Mouse (Mus musculus): Measurements from ENCODE around the gene Hist1h4d.
"Not testable (repeated sequence)": the region's sequence is repeated elsewhere in the genome, so short reads cannot be mapped to it uniquely, and the experiment has no call there.

The Hist1h4d gene

DNA sequence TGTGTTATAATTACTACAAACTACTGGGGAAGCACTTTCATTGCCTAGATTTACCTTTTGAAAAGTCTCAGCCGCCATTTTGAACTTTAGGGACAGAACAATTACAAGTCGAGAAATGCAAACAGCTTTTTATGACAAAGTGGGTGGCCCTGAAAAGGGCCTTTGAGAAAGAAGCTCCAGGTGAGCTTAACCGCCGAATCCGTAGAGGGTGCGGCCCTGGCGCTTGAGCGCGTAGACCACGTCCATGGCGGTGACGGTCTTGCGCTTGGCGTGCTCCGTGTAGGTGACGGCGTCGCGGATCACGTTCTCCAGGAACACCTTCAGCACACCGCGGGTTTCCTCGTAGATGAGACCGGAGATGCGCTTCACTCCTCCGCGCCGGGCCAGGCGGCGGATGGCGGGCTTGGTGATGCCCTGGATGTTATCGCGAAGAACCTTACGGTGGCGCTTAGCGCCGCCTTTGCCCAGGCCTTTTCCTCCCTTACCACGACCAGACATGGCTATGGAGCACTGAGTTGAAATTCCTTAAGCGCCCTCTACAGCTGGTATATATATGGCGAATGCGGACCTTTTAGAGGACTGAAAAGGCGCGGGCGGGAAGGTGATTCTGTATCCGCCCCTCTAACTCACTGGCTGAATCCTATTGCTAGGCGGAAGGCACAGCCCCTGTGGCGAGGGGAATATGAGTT, 30.1 kb upstream of the Hist1h4d start, which contains the start of gene Hist1h4f:
Gene Hist1h4f (minus strand): TSS at position 503 of the 689 bp plus-strand sequence.
- peak; percentile 80 for DNase-seq (ENCODE audit: low spot score)

DNA sequence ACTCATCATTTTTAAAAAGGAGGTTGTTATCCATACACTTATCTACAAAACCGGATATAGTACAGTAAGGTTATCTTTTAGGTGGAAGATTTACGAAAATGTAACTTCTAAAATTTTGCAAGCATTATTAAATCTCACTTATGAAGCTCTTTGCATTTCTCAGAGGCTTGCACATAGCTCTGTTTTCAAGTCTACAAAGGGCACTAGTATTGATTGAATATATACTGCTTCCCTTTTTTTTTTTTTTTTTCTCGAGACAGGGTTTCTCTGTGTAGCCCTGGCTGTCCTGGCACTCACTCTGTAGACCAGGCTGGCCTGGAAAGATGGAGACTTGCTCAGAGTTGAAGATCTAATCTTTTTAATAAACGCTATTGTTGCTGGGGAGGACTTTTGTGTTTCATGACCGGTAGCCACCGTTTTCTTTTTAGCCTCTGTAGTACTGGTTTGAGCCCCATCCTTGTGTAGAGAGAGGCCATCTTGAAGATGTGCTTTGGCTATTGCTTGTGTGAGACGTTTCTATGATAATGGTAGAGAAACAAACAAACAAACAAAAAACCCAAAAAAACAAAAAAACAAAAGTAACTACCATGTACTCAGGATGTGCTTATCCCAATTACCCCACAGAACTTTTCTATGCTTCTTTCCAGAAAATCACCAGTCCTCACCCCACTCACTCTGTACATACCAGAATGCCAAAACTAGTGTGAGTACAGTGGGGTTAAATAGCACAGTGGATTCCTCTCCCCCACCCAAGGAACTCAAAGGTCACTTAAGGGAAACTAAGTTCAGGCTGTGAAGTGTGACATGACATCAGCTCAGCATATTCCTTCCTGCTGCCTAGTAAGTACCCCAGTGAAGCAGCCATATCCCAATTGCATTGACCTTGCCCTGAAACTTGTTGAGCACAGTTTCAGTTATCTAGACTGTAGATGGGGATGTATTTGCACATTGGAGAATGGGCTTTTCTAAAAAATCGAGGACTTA, 29.2 kb upstream of the Hist1h4d start:
- DNase-seq (ENCODE audit: low spot score): no peak

DNA sequence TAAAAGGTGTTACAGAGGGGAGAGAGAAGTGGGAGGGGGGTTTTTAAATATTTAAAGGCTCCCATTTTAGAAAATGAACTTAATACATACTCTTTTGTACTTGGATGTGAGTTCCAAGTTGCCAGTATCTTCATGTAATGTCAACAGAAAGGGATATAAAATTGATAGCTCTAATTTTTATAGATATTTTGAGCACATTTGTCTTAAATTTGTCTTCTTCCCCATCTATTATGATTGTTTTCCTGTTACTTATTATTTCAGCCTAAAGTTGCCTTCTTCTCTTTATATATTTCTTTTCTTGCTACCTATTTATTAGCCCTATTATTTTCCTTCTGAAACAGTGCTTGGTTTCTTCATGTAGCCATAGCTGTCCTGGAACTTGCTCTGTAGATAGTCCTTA, 28.4 kb upstream of the Hist1h4d start, which contains the start of gene Hist1h1d:
Gene Hist1h1d (plus strand): TSS at position 301 of the 400 bp plus-strand sequence.
- DNase-seq (ENCODE audit: low spot score): no peak

DNA sequence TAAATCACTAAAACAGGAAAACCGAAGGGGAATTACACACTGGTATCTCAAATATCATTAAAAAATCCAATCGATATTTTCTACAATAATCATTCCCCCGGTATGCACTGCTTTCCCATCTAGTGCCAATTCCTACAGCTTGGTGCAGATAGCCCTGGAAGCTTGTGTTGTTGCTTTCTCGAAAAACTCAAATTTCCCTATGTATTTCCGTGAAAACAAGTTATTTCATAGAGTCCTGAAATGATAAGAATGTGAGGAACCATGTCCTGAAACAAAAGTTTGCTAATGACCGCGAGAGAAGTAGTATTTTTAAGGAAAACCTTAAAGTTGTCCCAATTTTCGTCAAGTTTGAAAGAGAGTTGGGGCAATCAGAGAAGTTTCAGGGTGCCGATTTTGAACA, 27.0 kb upstream of the Hist1h4d start:
- no peak for DNase-seq (ENCODE audit: low spot score)

DNA sequence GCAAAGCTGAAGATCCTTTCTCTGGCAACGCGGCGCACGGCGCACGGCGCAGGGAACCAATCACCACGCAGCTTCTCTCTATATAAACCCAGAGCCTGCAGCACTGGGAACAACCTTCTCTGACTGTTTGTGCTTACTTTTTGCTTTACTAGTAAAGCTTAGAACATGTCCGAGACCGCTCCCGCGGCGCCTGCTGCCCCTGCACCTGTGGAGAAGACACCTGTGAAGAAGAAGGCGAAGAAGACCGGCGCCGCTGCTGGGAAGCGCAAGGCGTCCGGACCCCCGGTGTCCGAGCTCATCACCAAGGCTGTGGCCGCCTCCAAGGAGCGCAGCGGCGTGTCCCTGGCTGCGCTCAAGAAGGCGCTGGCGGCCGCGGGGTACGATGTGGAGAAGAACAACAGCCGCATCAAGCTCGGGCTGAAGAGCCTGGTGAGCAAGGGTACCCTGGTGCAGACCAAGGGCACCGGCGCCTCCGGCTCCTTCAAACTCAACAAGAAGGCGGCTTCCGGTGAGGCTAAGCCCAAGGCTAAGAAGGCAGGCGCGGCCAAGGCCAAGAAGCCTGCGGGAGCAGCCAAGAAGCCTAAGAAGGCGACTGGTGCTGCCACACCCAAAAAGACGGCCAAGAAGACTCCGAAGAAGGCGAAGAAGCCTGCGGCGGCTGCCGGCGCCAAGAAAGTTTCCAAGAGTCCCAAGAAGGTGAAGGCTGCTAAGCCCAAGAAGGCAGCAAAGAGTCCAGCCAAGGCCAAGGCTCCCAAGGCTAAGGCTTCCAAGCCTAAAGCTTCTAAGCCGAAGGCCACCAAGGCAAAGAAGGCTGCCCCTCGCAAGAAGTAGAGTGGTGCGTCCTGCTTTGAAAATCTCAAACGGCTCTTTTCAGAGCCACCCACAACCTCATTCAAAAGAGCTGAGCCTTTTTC, 26.2 kb upstream of the Hist1h4d start:
- peak; percentile 80 for DNase-seq (ENCODE audit: low spot score)

DNA sequence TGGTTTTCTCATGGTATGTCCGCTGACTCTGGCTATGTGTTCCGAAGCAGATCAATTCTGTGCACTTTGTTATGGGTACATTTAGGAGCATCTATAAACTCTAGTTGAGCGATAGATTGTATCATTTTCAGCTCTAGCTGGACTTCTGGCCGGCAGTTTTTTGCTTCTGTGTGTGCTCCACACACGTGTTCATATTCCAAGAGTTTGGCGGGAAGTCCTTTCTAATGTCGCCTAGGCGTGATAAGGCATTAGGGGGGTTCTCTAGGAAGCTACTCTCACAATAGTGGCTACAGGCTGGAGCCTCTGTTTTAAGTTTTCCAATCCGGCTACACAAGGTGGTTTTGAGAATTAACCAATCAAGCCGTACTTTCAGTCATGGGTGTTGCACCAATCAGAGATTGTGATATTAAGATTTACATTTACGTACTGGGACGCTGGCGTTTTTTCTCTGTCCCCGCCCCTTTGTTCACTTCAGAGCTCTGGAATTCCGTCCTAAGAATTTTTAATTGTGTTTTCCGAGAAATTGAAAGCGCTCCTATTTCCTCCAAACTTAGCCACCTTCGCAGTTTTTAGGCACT, 25.5 kb upstream of the Hist1h4d start:
- DNase-seq (ENCODE audit: low spot score): peak; percentile 47

DNA sequence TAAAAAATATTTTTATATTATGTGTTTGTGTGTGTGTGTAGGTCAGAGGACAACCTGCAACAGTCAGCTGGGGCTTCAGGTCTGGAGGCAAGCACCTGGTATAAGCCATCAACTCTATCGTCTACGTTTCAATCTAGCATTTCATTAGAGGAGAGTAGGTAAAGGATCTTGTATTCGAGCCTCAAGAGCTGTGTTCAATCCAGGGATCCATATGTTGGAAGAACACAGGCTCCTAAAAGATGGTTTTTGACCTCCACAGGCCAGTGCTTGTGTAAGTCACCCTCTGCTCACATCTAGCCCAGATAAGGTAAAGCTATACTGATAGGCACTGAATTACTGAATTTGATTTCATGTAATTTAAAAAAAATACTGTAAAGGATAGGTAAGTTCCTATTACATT, 24.5 kb upstream of the Hist1h4d start:
- no peak for DNase-seq (ENCODE audit: low spot score)

DNA sequence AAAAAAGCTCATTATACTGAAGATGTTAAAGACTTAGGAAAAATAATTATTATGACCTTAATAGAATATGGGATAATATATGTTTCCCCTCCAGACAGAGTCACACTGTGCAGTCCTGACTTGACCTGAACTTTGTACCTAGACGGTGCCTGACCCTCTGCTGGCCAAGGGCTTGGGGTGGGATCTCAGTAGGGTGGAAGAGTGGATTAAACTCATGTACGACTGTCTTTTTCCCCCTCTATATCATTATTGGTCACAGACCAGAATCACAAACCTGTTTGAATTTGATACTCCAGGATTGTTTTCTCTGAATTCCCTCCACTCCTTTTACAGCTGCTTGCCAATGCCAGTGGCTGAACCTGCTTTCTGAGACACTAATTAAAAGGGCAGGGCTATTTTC, 20.7 kb upstream of the Hist1h4d start:
- DNase-seq (ENCODE audit: low spot score): not testable (repeated sequence)

DNA sequence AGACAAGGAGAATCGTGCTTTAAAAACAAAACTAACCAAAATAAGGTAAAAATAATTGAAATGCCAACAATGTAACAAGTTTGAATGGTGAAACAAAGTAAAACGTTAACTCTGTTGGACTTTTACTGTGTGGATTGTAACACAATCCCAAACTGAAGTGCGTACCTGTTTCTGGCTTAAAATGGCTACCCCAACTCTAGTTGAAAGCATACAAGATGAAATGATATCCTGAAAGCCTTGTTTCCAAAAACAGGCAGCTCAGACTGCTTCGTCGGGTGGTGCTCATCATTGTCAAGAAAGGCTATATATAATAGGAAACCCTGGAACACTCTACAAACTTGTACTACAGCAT, 19.9 kb upstream of the Hist1h4d start:
- not testable (repeated sequence) for DNase-seq (ENCODE audit: low spot score)

DNA sequence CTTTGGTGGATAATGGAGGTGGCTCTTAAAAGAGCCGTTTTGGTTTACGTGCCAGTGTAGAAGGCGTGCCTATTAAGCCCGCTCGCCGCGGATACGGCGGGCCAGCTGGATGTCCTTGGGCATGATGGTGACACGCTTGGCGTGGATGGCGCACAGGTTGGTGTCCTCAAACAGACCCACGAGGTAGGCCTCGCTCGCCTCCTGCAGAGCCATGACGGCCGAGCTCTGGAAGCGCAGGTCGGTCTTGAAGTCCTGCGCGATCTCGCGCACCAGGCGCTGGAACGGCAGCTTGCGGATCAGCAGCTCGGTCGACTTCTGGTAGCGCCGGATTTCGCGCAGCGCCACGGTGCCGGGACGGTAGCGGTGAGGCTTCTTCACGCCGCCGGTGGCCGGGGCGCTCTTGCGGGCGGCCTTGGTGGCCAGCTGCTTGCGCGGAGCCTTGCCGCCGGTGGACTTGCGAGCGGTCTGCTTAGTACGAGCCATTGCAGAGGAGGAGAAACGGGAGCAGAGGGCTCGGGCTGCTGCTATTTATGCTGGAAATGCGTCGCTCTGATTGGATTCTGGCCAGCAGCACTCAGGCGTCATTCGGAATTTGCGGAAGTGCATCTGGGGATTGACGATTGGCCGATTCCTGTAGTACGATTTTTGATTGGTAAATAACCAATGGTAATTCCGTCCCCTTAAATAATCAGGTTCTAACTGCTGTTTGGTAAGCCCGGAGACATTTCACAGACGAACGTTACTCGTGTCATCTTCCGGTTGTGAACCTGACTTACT, 19.3 kb upstream of the Hist1h4d start, which contains the start of gene Hist1h3e:
Gene Hist1h3e (minus strand): TSS at position 487 of the 777 bp plus-strand sequence.
- peak; percentile 91 for DNase-seq (ENCODE audit: low spot score)

DNA sequence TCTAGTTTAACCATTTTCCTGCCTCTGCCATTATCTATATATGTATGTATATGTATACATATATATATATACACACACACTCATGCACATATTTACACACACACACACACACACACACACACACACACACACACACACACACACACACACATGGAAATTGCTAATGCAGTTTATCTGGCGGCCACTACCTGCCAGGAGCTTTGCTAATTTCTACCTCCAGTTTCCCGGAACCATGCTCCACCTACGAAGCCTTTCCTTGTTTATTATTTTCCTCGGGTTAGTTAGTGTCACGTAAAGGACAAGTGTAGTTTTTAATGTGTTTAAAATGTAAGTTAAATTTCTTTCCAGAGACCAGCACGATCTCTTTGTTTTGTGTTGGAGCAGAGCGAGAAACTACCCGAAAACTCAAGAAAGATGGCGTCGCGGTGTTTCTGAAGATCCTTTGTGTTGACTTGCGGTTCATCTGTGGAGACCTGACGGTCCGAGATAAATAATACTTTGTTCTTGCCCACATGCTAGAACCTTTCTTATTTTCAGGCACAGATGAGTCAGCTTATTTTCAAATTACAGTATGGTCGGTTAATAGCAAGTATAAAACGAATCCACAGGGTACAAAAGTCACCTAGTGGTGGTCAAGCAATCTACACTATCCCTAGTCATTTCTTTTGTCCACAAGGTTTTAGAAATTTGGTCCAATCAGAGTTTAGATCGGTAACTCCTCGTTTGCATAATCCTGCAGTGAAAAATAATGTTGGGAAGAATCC, 18.5 kb upstream of the Hist1h4d start:
- DNase-seq (ENCODE audit: low spot score): no peak

DNA sequence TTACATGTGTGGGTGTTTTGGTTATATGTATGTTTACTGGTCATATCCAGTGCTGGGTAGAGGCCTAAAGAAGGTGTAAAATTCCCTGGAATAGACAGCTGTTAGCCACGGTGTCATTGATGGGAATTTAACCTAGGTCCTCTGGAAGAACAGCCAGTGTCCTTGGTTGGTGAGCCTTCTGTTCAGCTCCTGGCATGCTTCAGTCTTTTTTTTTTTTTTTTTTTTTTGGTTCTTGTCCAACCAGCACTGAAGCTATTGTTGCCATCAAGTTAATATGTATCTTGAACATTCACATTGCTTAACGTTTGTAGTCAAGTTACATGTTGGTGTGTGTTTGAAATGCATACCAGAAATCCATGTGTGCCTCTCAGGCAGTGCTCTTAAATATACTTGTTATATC, 16.9 kb upstream of the Hist1h4d start:
- DNase-seq (ENCODE audit: low spot score): no peak

DNA sequence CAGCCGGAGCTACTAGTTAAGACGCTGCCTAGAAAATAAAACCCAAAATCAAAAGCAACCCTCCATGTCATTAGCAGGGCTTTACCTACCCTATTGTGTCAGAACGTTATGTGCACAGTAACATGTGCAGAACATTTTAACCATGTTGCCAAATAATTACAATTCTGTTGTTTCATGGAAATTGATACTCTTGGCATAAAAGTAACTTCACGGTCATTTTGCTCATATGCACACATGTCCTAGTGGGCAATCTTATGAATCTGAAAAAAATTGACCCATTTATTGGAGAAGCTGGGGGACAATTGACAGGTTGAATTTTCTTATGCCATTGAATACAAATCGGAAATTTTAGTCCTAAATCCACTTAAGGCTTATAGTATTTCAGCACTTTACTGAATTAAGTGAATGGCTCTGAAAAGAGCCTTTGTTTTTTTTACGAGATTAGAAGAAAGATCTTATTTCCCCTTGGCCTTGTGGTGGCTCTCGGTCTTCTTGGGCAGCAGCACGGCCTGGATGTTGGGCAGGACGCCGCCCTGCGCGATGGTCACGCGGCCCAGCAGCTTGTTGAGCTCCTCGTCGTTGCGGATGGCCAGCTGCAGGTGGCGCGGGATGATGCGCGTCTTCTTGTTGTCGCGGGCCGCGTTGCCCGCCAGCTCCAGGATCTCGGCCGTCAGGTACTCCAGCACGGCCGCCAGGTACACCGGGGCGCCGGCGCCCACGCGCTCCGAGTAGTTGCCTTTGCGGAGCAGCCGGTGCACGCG, 11.0 kb upstream of the Hist1h4d start:
- not testable (repeated sequence) for DNase-seq (ENCODE audit: low spot score)

DNA sequence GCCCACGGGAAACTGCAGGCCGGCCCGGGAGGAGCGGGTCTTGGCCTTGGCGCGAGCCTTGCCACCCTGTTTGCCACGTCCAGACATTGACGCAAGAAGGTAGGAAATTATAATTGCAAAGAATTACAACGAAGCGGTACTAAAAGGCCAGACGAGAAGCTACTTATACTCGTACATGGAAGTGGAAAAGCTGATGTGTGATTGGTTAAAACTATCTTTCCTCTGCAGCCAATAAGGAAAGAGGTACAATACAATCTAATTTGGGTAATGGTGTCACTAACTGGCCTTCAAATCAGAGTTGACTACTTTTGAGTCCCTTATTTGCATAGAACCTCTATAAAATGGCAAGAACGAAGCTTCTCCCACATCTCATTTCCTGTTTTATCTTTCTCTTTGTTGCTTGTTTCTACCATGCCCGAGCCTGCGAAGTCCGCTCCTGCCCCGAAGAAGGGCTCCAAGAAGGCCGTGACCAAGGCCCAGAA, 10.3 kb upstream of the Hist1h4d start, which contains the start of the genes Hist1h2ae and Hist1h2bg:
Gene Hist1h2ae (minus strand): TSS at position 199 of the 482 bp plus-strand sequence.
Gene Hist1h2bg (plus strand): TSS at position 375 of the 482 bp plus-strand sequence.
- DNase-seq (ENCODE audit: low spot score): peak; percentile 69

DNA sequence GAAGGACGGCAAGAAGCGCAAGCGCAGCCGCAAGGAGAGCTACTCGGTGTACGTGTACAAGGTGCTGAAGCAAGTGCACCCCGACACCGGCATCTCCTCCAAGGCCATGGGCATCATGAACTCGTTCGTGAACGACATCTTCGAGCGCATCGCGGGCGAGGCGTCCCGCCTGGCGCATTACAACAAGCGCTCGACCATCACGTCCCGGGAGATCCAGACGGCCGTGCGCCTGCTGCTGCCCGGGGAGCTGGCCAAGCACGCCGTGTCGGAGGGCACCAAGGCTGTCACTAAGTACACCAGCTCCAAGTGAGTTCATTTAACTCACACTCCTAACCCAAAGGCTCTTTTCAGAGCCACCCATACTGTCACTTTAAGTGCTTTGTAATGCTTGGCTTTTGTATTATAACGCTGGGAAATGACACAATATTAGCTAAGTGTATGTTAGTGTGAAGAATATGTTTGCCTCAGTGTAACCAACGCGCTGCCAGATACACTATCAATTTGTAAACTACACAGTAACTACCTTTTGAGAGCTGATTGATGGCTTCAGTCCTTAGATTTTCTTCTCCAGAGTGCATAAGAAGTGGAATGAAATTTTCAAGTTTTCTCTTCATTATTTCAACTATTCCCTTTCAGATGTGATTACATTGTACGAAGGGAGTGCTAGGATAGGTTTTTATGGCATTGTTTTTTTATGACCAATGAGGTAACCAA, 9.7 kb upstream of the Hist1h4d start:
- not testable (repeated sequence) for DNase-seq (ENCODE audit: low spot score)

DNA sequence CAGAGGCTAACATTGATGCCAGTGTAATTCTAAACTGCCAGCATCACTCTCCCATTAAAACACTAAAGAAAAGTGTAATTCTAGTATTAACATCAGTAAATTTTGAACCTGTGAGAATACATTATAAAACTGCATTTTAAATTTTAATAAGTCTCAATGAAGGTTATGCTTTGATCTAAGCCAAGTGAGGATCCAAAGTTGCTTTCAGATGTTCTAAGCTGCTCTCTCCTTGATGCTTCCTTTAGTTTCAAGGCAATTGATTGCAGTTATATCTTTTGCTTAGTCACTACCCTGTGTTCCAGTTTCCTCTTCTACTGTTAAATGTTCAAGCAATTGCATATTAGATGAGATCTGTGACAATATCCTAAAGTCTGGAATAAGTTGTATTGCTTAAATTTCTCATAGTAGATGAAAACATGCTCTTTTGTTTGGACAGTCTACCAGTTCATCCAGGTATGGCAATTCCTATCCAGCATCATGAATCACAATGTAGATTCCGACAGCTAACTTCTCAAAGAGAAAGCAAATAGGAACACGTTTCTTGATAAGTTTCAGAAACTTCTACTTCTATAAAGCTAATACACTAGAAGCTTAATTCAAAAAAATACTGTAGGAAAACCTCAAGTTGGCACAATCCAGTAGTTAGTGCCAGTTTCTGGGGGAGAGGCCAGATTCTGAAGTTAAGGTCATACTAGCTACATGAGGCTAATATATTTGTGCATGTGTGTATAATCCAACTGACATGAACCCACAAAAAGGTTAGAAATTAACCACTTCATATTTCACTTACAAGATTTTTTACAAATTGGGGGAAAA, 9.0 kb upstream of the Hist1h4d start:
- DNase-seq (ENCODE audit: low spot score): no peak
